Mouse (Mus musculus) heart, adult 18-20 months (tissue): ENCODE measurements around the gene Ube2s. TPM values are rescaled to one million over a fixed set of nuclear protein-coding genes. Genes with fewer than 3 reads are reported as not detected.
"Not testable (repeated sequence)": the region's sequence is repeated elsewhere in the genome, so short reads cannot be mapped to it uniquely, and the experiment has no call there.

Experiments
- DNase-seq, 2 experiments: peaks; one replicate each; pipeline ENCODE4 v3.0.0; 2021 to 2022; ENCODE audit warnings: mixed read lengths in 1 of 2
- total RNA-seq, 2 experiments: library from RNA; stranded (reverse); gene quantifications; 2 replicates each; pipeline ENCODE4 v1.2.3; 2021

Gene Ube2s
- total RNA-seq, 2 experiments from 2014 or later: 93.4 to 105 TPM

DNA sequence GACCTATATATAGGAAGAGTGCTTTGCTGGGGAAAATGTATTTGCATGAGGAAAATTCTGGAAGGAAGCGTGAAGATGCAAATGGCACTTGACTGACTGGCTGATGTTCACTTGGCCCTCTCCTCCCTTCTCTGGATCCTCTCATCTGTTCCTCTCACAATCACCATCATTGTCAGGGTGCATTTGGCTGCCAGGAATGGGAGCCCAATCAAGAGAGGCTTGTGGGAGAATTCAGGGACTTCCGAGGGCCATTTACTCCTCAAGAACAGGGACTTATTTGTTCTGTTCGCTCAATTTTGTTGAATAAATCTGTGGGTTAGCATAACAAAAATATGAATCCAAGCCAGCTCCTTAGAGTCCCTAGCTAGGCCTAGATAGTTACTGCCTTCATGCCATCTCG lies 9.3 kb upstream of the Ube2s start:
- no peak for DNase-seq

GRCm38 (mm10) chr7:4820925-4821324 lies 8.5 kb upstream of the Ube2s start:
- not testable (repeated sequence) for DNase-seq

GRCm38 (mm10) chr7:4816559-4816958 lies 4.2 kb upstream of the Ube2s start:
- no peak for DNase-seq

GRCm38 (mm10) chr7:4813105-4813791 lies 858 bp upstream of the Ube2s start:
- no peak for DNase-seq

GRCm38 (mm10) chr7:4811842-4812302 lies 518 bp downstream of the Ube2s start:
- no peak for DNase-seq

DNA sequence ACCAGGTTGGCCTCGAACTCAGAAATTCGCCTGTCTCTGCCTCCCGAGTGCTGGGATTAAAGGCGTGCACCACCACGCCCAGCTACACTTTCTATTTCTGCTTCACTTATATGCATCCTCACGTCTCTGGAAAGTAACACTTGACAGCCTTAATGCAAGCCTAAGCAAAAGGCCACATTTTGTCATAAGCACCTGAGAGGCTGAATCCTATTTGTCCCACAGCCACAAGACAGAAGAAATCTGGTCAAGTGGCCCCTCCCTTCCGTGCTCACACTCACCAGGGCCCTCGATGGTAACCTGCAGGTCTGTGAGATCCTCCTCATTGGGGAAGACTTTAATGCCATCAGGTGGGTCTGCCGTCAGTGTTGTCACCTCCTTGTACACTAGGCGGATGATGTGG lies 1.3 kb downstream of the Ube2s start:
- not testable (repeated sequence) for DNase-seq

- peak; percentile 28 to 49 for DNase-seq
These were observed 5.7 kb downstream of the Ube2s start for GRCm38 (mm10) chr7:4806716-4807115.

- DNase-seq: no peak
These were observed 10.1 kb downstream of the Ube2s start for GRCm38 (mm10) chr7:4802247-4802646.

DNA sequence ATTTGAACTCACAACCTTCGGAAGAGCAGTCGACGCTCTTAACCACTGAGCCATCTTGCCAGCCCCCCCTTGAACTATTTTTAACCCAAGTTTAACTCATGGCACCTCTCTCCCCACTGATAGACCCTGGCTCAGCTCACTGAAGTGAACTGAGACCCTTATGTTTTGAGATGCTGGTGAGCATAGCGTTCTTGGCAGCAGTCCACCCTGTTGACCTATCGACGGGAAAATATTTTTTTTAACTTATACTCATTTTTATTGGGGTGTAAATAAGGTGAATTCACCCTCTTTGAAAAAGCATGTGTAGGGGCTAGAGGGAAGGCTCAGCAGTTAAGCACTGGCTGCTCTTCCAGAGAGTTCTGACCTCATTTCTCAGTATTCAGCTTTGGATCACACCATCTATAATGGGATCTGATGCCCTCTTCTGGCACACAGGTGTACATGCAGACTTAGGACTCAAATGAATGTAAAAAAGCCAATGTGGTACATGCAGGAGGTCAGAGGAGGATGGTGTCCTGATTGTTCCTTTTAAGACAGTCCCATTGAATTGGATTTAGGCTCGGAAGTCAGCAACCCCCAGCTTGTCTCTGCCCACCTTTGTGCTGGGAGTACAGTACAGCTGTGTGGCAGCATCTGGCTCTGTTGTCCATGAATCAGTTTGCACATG lies 16.5 kb downstream of the Ube2s start:
- peak; percentile 38 to 41 for DNase-seq

- no peak for DNase-seq
These were observed 17.7 kb downstream of the Ube2s start for GRCm38 (mm10) chr7:4794631-4795168.

- no peak for DNase-seq
These were observed 18.7 kb downstream of the Ube2s start for GRCm38 (mm10) chr7:4793674-4794073.

GRCm38 (mm10) chr7:4793248-4793647 lies 19.1 kb downstream of the Ube2s start:
- peak in 1 of 2 experiments; percentile 29 for DNase-seq

DNA sequence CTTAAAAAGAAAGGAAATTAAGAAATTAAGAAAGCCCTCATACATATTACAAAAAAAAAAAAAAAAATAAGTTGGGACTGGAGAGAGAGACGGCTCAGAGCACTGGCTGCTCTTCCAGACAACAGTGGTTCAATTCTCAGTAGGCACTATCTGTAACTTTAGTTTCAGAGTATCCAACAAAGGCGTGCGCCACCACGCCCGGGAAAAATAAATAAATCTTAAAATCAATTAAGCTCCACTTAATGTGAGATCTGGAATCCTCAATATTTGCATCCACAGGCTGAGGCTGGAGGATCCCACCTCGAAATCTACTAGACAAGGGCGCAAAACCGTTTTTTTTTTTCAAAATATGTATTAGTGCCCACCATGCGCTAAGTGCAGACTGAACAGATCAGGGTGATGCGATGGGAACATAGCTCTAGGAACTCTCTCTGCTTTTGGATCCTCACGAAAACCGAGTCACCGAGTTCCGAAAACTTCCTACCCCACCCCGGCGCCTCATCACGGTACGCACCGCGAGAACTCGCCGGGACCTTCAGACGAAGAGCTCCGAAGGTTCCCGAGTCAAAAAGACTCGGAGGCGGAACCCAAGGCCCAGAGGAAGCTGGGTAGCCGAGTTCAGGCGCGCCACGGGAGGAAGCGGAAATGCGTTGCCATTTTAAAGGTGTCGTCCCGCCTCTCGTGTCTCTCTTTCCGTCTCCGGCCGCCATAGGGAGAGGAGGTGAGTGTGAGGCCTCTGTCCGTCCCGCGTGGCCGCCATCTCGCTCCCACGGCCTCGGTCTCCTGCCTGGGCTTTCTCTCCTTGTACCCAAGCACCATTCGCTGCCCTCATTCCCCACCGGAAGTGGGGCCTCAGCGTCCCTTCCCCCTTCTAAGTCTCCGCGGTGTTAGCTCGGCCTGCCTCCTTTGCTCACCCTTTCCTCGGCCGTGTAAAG lies 19.8 kb downstream of the Ube2s start, which contains the start of gene Rpl28:
TSS of gene Rpl28 (plus strand) at position 597 of the 935 bp plus-strand sequence.
- peak; percentile 96 to 98 for DNase-seq

- peak; percentile 52 to 63 for DNase-seq
These were observed 22.9 kb downstream of the Ube2s start, which contains the start of gene Tmem238 for GRCm38 (mm10) chr7:4789436-4789935. Tmem238 (minus strand) TSS chr7:4789656.

- peak; percentile 64 to 67 for DNase-seq
These were observed 23.6 kb downstream of the Ube2s start for GRCm38 (mm10) chr7:4788499-4789435.

DNA sequence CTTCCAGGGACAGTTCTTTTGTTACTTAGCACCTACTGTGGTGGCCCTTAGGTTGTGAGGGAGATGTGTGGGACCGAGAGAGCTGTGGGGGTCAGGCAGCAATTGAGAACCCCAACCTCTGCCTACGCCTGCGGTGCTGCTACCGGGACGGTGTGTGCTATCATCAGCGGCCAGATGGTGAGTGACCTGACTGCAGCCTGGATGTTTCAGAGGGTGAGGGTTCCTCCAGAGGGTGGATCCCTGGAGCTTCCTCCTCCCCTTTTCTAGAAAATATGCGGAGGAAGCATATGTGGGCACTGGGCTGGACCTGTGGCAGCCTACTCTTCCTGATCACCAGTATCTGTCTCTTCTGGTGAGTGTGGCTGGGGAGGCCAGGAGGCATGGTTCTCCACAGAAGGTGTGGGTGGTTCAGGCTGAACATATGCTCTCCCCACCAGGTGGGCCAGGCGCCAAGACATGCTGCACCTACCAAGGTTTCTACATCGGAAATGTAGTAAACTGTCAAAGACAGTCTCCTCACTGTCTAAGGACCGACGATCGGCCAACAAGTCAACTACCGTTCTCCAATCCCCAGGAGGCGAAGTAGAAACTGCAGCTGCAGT lies 28.6 kb downstream of the Ube2s start:
- DNase-seq: no peak

GRCm38 (mm10) chr7:4782759-4783158 lies 29.6 kb downstream of the Ube2s start, which contains the start of the genes Il11 and Tmem190:
Il11 (minus strand) TSS chr7:4782859.
Tmem190 (plus strand) TSS chr7:4782937.
- no peak for DNase-seq

GRCm38 (mm10) chr7:4782130-4782529 lies 30.3 kb downstream of the Ube2s start:
- DNase-seq: no peak

DNA sequence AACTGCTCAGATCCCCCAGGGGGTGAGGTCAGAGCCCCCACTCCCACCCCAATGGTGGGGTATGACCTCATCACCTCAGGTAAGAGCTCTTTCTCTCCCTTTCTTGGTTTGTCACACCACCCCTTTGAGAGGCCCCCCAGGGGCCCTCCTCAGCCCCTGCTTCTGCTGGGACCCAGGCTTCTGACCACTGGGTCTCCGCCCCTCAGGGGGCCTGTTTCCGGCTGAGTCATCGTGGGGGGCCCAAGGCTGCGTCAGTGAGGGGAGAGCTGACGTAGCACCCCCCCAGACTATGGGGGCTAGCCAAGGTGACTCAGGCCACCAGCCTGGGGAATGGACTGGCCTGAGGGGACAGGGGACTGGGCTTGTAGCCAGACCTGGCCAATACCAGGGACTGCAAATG lies 32.5 kb downstream of the Ube2s start:
- no peak for DNase-seq
